Mouse (Mus musculus) testis, adult 2 months (tissue): ENCODE data around the gene Polr2f.

Experiments
- CTCF ChIP-seq: fragments of 200-500 bp; IDR thresholded peaks from 2 replicates; pipeline ENCODE4 v1.5.1; 2012; ENCODE audit warnings: low read depth, mild to moderate bottlenecking, inconsistent platforms, low read length, moderate library complexity; ENCODE audit not compliant: control insufficient read depth, insufficient read depth, insufficient replicate concordance
- POLR2A ChIP-seq: fragments of 200-500 bp; IDR thresholded peaks from 2 replicates; pipeline ENCODE4 v1.6.1; 2012; ENCODE audit warnings: low read depth, mild to moderate bottlenecking, inconsistent platforms, low read length, moderate library complexity; ENCODE audit not compliant: control insufficient read depth

DNA sequence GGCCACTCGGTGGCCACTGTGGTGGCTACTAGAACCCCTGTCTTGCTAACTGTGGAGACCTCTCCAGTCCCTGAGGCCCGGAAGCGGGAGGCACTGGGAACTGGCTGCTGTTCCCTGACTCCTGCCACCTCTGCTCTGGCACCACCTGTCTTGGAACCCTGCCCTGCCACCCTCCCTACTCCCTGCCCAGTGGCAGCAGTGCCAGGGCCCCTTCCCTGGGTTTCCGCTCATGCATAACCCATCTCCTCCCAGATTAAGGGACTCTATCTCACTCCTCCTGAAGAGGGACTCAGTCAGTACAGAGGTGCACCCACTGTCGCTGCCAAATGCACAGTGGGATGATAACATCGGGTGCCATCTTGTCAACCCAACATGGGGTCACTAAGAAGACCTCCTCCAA lies 51.6 kb downstream of the Polr2f start:
- no peak for TF ChIP-seq CTCF
- TF ChIP-seq POLR2A = no peak
